Mouse (Mus musculus): ENCODE measurements at regions not wholly inside any gene's neighbourhood (a gene's known extent, or its start where the extent isn't known, plus 50 kb on each side); places are given as distances from the start of the nearest gene placed in this dataset.
A peak's percentile ranks its signal among the peaks of the same experiment; 100 is the strongest.

GRCm38 (mm10) chr12:58550859-58551761 is 282.0 kb upstream of the Clec14a start:
- Histone ChIP-seq H3K4me3 (ENCODE audit: low read depth, low read length) (no peak overlapping the region), H3K4me2 (replicated peaks; ENCODE audit: low read depth) (no peak overlapping the region), H3K27me3 (ENCODE audit: control insufficient read depth, insufficient read depth, low read length) (no peaks in the 10 kb centered on the region), H3K9me3 (ENCODE audit: control insufficient read depth, low read length) (no peaks in the 10 kb centered on the region), H3K27ac (replicated peaks) (no peak overlapping the region), H3K9ac (ENCODE audit: low read length) (no peak overlapping the region), H3K4me1 (replicated peaks; ENCODE audit: control insufficient read depth, insufficient read depth) (no peaks in the 10 kb centered on the region), H3K36me3 (ENCODE audit: control insufficient read depth, insufficient read depth, low read length) (no peaks in the 10 kb centered on the region)
- no peak for DNase-seq (ENCODE audit: low spot score)
- WGBS = 41% methylated on average over 9 of the region's 9 CpGs
- TF ChIP-seq EP300 (optimal IDR thresholded peaks at IDR 0.05) (no peak), CTCF (IDR thresholded peaks at IDR 0.05; ENCODE audit: low read depth) (no peak)
- no peak for ATAC-seq (ENCODE audit: low FRiP score, low TSS enrichment)

- no peak for ATAC-seq (ENCODE audit: low FRiP score, low TSS enrichment)
- TF ChIP-seq CTCF (IDR thresholded peaks at IDR 0.05; ENCODE audit: low read depth) = no peak
- TF ChIP-seq EP300 (optimal IDR thresholded peaks at IDR 0.05) = no peak
These were observed 276.9 kb upstream of the Clec14a start for GRCm38 (mm10) chr12:58545832-58546538.

GRCm38 (mm10) chr12:58544862-58545261 is 275.8 kb upstream of the Clec14a start:
- Histone ChIP-seq H3K9ac (ENCODE audit: low read length) (no peak overlapping the region), H3K4me3 (ENCODE audit: low read depth, low read length) (no peak overlapping the region), H3K36me3 (ENCODE audit: control insufficient read depth, insufficient read depth, low read length) (no peaks in the 10 kb centered on the region), H3K27ac (replicated peaks) (no peak overlapping the region), H3K27me3 (ENCODE audit: control insufficient read depth, insufficient read depth, low read length) (no peaks in the 10 kb centered on the region), H3K4me2 (replicated peaks; ENCODE audit: low read depth) (no peak overlapping the region), H3K9me3 (ENCODE audit: control insufficient read depth, low read length) (no peaks in the 10 kb centered on the region), H3K4me1 (replicated peaks; ENCODE audit: control insufficient read depth, insufficient read depth) (no peaks in the 10 kb centered on the region)
- no peak for TF ChIP-seq CTCF (IDR thresholded peaks at IDR 0.05; ENCODE audit: low read depth)
- no peak for TF ChIP-seq EP300 (optimal IDR thresholded peaks at IDR 0.05)
- DNase-seq (ENCODE audit: low spot score) (no peak), ATAC-seq (ENCODE audit: low FRiP score, low TSS enrichment) (no peak)
- 86% methylated on average over 4 of the region's 4 CpGs for WGBS

More at GRCm38 (mm10) chr12:58545832-58546538, 276.9 kb upstream of the Clec14a start:
- DNase-seq (ENCODE audit: low spot score) = no peak
- H3K36me3 ChIP-seq (ENCODE audit: control insufficient read depth, insufficient read depth, low read length) = no peaks in the 10 kb centered on the region
- H3K9ac ChIP-seq (ENCODE audit: low read length) = no peak overlapping the region
- no peak overlapping the region for H3K27ac ChIP-seq (replicated peaks)
- H3K4me1 ChIP-seq (replicated peaks; ENCODE audit: control insufficient read depth, insufficient read depth) = no peaks in the 10 kb centered on the region
- H3K4me3 ChIP-seq (ENCODE audit: low read depth, low read length) = no peak overlapping the region
- WGBS = 56% methylated on average over 4 of the region's 4 CpGs
- H3K4me2 ChIP-seq (replicated peaks; ENCODE audit: low read depth) = no peak overlapping the region
- no peaks in the 10 kb centered on the region for H3K9me3 ChIP-seq (ENCODE audit: control insufficient read depth, low read length)
- no peaks in the 10 kb centered on the region for H3K27me3 ChIP-seq (ENCODE audit: control insufficient read depth, insufficient read depth, low read length)

DNA sequence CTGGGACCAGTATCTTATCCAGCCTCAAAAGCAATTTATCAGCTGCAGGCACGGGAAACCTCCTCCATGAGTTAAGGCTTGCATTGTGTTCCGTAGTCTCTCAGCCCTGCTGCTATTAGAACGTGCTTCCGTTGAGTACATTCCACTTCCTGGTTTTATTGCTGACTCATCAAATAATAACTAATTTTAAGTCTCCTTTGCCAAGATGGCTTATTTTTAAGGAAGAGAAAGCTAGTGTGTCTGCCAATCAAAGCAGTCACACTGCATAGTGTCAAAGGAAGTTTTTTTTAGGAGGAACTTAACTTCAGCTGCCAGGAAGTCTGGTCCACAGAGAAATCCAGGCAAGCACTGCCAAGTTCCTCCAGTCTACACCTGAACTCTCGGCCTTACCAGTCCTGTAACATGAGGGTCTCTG is 269.2 kb upstream of the Clec14a start:
- Histone ChIP-seq H3K4me2 (replicated peaks; ENCODE audit: low read depth) (no peak overlapping the region), H3K27ac (replicated peaks) (no peak overlapping the region), H3K9ac (ENCODE audit: low read length) (no peak overlapping the region), H3K4me1 (replicated peaks; ENCODE audit: control insufficient read depth, insufficient read depth) (no peaks in the 10 kb centered on the region), H3K27me3 (ENCODE audit: control insufficient read depth, insufficient read depth, low read length) (no peaks in the 10 kb centered on the region), H3K36me3 (ENCODE audit: control insufficient read depth, insufficient read depth, low read length) (no peaks in the 10 kb centered on the region), H3K4me3 (ENCODE audit: low read depth, low read length) (no peak overlapping the region), H3K9me3 (ENCODE audit: control insufficient read depth, low read length) (no peaks in the 10 kb centered on the region)
- WGBS = 35% methylated on average over 5 of the region's 5 CpGs
- DNase-seq (ENCODE audit: low spot score) (no peak), ATAC-seq (ENCODE audit: low FRiP score, low TSS enrichment) (peak; percentile 35; the same call in 1 of the 2 replicates)
- TF ChIP-seq EP300 (optimal IDR thresholded peaks at IDR 0.05) (no peak), CTCF (IDR thresholded peaks at IDR 0.05; ENCODE audit: low read depth) (no peak)

GRCm38 (mm10) chr12:58537833-58538232 is 268.7 kb upstream of the Clec14a start:
- ATAC-seq (ENCODE audit: low FRiP score, low TSS enrichment) (no peak), DNase-seq (ENCODE audit: low spot score) (no peak)
- Histone ChIP-seq H3K4me2 (replicated peaks; ENCODE audit: low read depth) (no peak overlapping the region), H3K9ac (ENCODE audit: low read length) (no peak overlapping the region), H3K27me3 (ENCODE audit: control insufficient read depth, insufficient read depth, low read length) (no peaks in the 10 kb centered on the region), H3K4me1 (replicated peaks; ENCODE audit: control insufficient read depth, insufficient read depth) (no peaks in the 10 kb centered on the region), H3K9me3 (ENCODE audit: control insufficient read depth, low read length) (no peaks in the 10 kb centered on the region), H3K4me3 (ENCODE audit: low read depth, low read length) (no peak overlapping the region), H3K27ac (replicated peaks) (no peak overlapping the region), H3K36me3 (ENCODE audit: control insufficient read depth, insufficient read depth, low read length) (no peaks in the 10 kb centered on the region)
- WGBS = 67% methylated on average over 5 of the region's 8 CpGs
- no peak for TF ChIP-seq CTCF (IDR thresholded peaks at IDR 0.05; ENCODE audit: low read depth)
